Mouse (Mus musculus): ENCODE measurements at regions not wholly inside any gene's neighbourhood (a gene's known extent, or its start where the extent isn't known, plus 50 kb on each side); places are given as distances from the start of the nearest gene placed in this dataset.

- H3K36me3 ChIP-seq (ENCODE audit: control insufficient read depth, insufficient read depth, low read length), result no peaks in the 10 kb centered on the region
- no peaks in the 10 kb centered on the region for H3K27me3 ChIP-seq (ENCODE audit: control insufficient read depth, insufficient read depth, low read length)
- H3K9ac ChIP-seq (ENCODE audit: low read depth, low read length), result no peak overlapping the region
- H3K4me3 ChIP-seq (ENCODE audit: insufficient read depth, low read depth, low read length), result no peak overlapping the region
- WGBS, result 91% methylated on average over 7 of the region's 7 CpGs
- no peaks in the 10 kb centered on the region for H3K79me2 ChIP-seq (ENCODE audit: control insufficient read depth, insufficient read depth, low read length)
- no peaks in the 10 kb centered on the region for H3K4me1 ChIP-seq (ENCODE audit: control insufficient read depth, insufficient read depth, low read length)
- no peak overlapping the region for H3K27ac ChIP-seq (replicated peaks; ENCODE audit: insufficient read depth, low read depth, low read length)
- TF ChIP-seq CTCF (IDR thresholded peaks at IDR 0.05; ENCODE audit: low read depth, low read length) (no peak), POLR2A (IDR thresholded peaks at IDR 0.05; ENCODE audit: extremely low read depth, insufficient read depth, low read length) (no peak)
- DNase-seq (ENCODE audit: extremely low read depth, low read depth, low spot score), result no peak
Measured at GRCm38 (mm10) chr1:73787224-73787623, 337.0 kb downstream of the Tns1 start.

GRCm38 (mm10) chr1:73783303-73783702, 340.9 kb downstream of the Tns1 start:
- H3K4me3 ChIP-seq (ENCODE audit: insufficient read depth, low read depth, low read length), result no peak overlapping the region
- TF ChIP-seq POLR2A (IDR thresholded peaks at IDR 0.05; ENCODE audit: extremely low read depth, insufficient read depth, low read length) (no peak), CTCF (IDR thresholded peaks at IDR 0.05; ENCODE audit: low read depth, low read length) (no peak)
- DNase-seq (ENCODE audit: extremely low read depth, low read depth, low spot score), result no peak
- H3K27ac ChIP-seq (replicated peaks; ENCODE audit: insufficient read depth, low read depth, low read length), result no peak overlapping the region
- 0 out of 2 replicates have a peak, but pooled peaks cover 2% of the 10 kb centered on the region for H3K27me3 ChIP-seq (ENCODE audit: control insufficient read depth, insufficient read depth, low read length)
- no peaks in the 10 kb centered on the region for H3K79me2 ChIP-seq (ENCODE audit: control insufficient read depth, insufficient read depth, low read length)
- H3K9ac ChIP-seq (ENCODE audit: low read depth, low read length), result no peak overlapping the region
- H3K4me1 ChIP-seq (ENCODE audit: control insufficient read depth, insufficient read depth, low read length), result no peaks in the 10 kb centered on the region
- 92% methylated on average over 2 of the region's 2 CpGs for WGBS
- H3K36me3 ChIP-seq (ENCODE audit: control insufficient read depth, insufficient read depth, low read length), result no peaks in the 10 kb centered on the region

GRCm38 (mm10) chr1:73782871-73783270, 341.4 kb downstream of the Tns1 start:
- no peak overlapping the region for H3K27ac ChIP-seq (replicated peaks; ENCODE audit: insufficient read depth, low read depth, low read length)
- no peak overlapping the region for H3K4me3 ChIP-seq (ENCODE audit: insufficient read depth, low read depth, low read length)
- H3K79me2 ChIP-seq (ENCODE audit: control insufficient read depth, insufficient read depth, low read length), result no peaks in the 10 kb centered on the region
- WGBS, result 84% methylated on average over 2 of the region's 2 CpGs
- TF ChIP-seq POLR2A (IDR thresholded peaks at IDR 0.05; ENCODE audit: extremely low read depth, insufficient read depth, low read length), result no peak
- no peak for TF ChIP-seq CTCF (IDR thresholded peaks at IDR 0.05; ENCODE audit: low read depth, low read length)
- no peak overlapping the region for H3K9ac ChIP-seq (ENCODE audit: low read depth, low read length)
- no peaks in the 10 kb centered on the region for H3K4me1 ChIP-seq (ENCODE audit: control insufficient read depth, insufficient read depth, low read length)
- H3K27me3 ChIP-seq (ENCODE audit: control insufficient read depth, insufficient read depth, low read length), result 0 out of 2 replicates have a peak, but pooled peaks cover 2% of the 10 kb centered on the region
- no peaks in the 10 kb centered on the region for H3K36me3 ChIP-seq (ENCODE audit: control insufficient read depth, insufficient read depth, low read length)
- no peak for DNase-seq (ENCODE audit: extremely low read depth, low read depth, low spot score)

- no peaks in the 10 kb centered on the region for H3K4me1 ChIP-seq (ENCODE audit: control insufficient read depth, insufficient read depth, low read length)
- no peaks in the 10 kb centered on the region for H3K27me3 ChIP-seq (ENCODE audit: control insufficient read depth, insufficient read depth, low read length)
- WGBS, result 50% methylated on average over 5 of the region's 5 CpGs
- no peak overlapping the region for H3K27ac ChIP-seq (replicated peaks; ENCODE audit: insufficient read depth, low read depth, low read length)
- TF ChIP-seq CTCF (IDR thresholded peaks at IDR 0.05; ENCODE audit: low read depth, low read length) (no peak), POLR2A (IDR thresholded peaks at IDR 0.05; ENCODE audit: extremely low read depth, insufficient read depth, low read length) (no peak)
- no peak overlapping the region for H3K9ac ChIP-seq (ENCODE audit: low read depth, low read length)
- H3K4me3 ChIP-seq (ENCODE audit: insufficient read depth, low read depth, low read length), result no peak overlapping the region
- DNase-seq (ENCODE audit: extremely low read depth, low read depth, low spot score), result no peak
- no peaks in the 10 kb centered on the region for H3K36me3 ChIP-seq (ENCODE audit: control insufficient read depth, insufficient read depth, low read length)
- H3K79me2 ChIP-seq (ENCODE audit: control insufficient read depth, insufficient read depth, low read length), result no peaks in the 10 kb centered on the region
Measured at GRCm38 (mm10) chr1:73771773-73772172, 352.5 kb downstream of the Tns1 start.

- WGBS, result 79% methylated on average over 5 of the region's 5 CpGs
- DNase-seq (ENCODE audit: extremely low read depth, low read depth, low spot score), result no peak
- TF ChIP-seq CTCF (IDR thresholded peaks at IDR 0.05; ENCODE audit: low read depth, low read length) (no peak), POLR2A (IDR thresholded peaks at IDR 0.05; ENCODE audit: extremely low read depth, insufficient read depth, low read length) (no peak)
Measured at GRCm38 (mm10) chr1:73770631-73771030, 353.6 kb downstream of the Tns1 start.

GRCm38 (mm10) chr1:73764611-73765333, 359.5 kb downstream of the Tns1 start:
- Histone ChIP-seq H3K27me3 (ENCODE audit: control insufficient read depth, insufficient read depth, low read length) (no peaks in the 10 kb centered on the region), H3K79me2 (ENCODE audit: control insufficient read depth, insufficient read depth, low read length) (no peaks in the 10 kb centered on the region), H3K9ac (ENCODE audit: low read depth, low read length) (no peak overlapping the region), H3K4me1 (ENCODE audit: control insufficient read depth, insufficient read depth, low read length) (no peaks in the 10 kb centered on the region), H3K36me3 (ENCODE audit: control insufficient read depth, insufficient read depth, low read length) (no peaks in the 10 kb centered on the region), H3K4me3 (ENCODE audit: insufficient read depth, low read depth, low read length) (no peak overlapping the region), H3K27ac (replicated peaks; ENCODE audit: insufficient read depth, low read depth, low read length) (no peak overlapping the region)
- 71% methylated on average over 5 of the region's 5 CpGs for WGBS
- DNase-seq (ENCODE audit: extremely low read depth, low read depth, low spot score), result no peak
- TF ChIP-seq POLR2A (IDR thresholded peaks at IDR 0.05; ENCODE audit: extremely low read depth, insufficient read depth, low read length) (no peak), CTCF (IDR thresholded peaks at IDR 0.05; ENCODE audit: low read depth, low read length) (no peak)

More at GRCm38 (mm10) chr1:73770631-73771030, 353.6 kb downstream of the Tns1 start:
- no peaks in the 10 kb centered on the region for H3K4me1 ChIP-seq (ENCODE audit: control insufficient read depth, insufficient read depth, low read length)
- H3K9ac ChIP-seq (ENCODE audit: low read depth, low read length), result no peak overlapping the region
- no peaks in the 10 kb centered on the region for H3K36me3 ChIP-seq (ENCODE audit: control insufficient read depth, insufficient read depth, low read length)
- no peaks in the 10 kb centered on the region for H3K27me3 ChIP-seq (ENCODE audit: control insufficient read depth, insufficient read depth, low read length)
- no peak overlapping the region for H3K4me3 ChIP-seq (ENCODE audit: insufficient read depth, low read depth, low read length)
- no peak overlapping the region for H3K27ac ChIP-seq (replicated peaks; ENCODE audit: insufficient read depth, low read depth, low read length)
- no peaks in the 10 kb centered on the region for H3K79me2 ChIP-seq (ENCODE audit: control insufficient read depth, insufficient read depth, low read length)

Data from liver, adult 2 months (tissue).